Mouse (Mus musculus) bone marrow macrophage, adult 2 months (primary cell): ENCODE results near the gene Nxnl1.

Source experiments
- CTCF ChIP-seq: IDR thresholded peaks from 2 replicates; pipeline ENCODE4 v1.5.1; 2012; ENCODE audit warnings: low read depth, mild to moderate bottlenecking, low read length, moderate library complexity
- POLR2A ChIP-seq: IDR thresholded peaks from 2 replicates; pipeline ENCODE4 v1.6.1; 2012; ENCODE audit warnings: mild to moderate bottlenecking, low read depth, low read length, borderline replicate concordance

GRCm38 (mm10) chr8:71563992-71564391 lies 2.4 kb downstream of the Nxnl1 start:
- TF ChIP-seq CTCF = no peak
- TF ChIP-seq POLR2A = no peak
